ENCODE assay signal across 7 mouse cellular contexts in genomic region chr1:92840231-92840890, GRCm38 (mm10). TPM values are rescaled to one million over a fixed set of nuclear protein-coding genes. Genes with fewer than 3 reads are reported as not detected.
DNase-seq lines count a peak whose midpoint lies in the region; ATAC-seq and TF ChIP-seq lines count a peak whose summit lies in the region.

No protein-coding gene starts in this region.

- peak; percentile 50; the same call in 1 of the 2 replicates for ATAC-seq in hindbrain, postnatal 0 days
- no peak for ATAC-seq in hindbrain, embryonic 16.5 days
- no peak for ATAC-seq in hindbrain, embryonic 12.5 days (ENCODE audit: low FRiP score)

- H3K36me3 ChIP-seq in hindbrain, postnatal 0 days (ENCODE audit: insufficient read depth, low read length) = no peaks in the 10 kb centered on the region
- 0 out of 2 replicates have a peak, but pooled peaks cover 5% of the 10 kb centered on the region for H3K36me3 ChIP-seq in hindbrain, embryonic 16.5 days (ENCODE audit: control insufficient read depth, insufficient read depth, low read length)
- H3K36me3 ChIP-seq in MEL (ENCODE audit: control insufficient read depth in 1 of 2, insufficient read depth in 2 of 2, low read length in 2 of 2) = no peaks in the 10 kb centered on the region
- peaks cover 8% of the 10 kb centered on the region for H3K36me3 ChIP-seq in hindbrain, embryonic 12.5 days

- no peak for TF ChIP-seq RAD21 in MEL (IDR thresholded peaks at IDR 0.05; ENCODE audit: low read depth, low read length)

- no peak overlapping the region for H3K4me3 ChIP-seq in hindbrain, postnatal 0 days (ENCODE audit: low read length)
- no peak overlapping the region for H3K4me3 ChIP-seq in hindbrain, embryonic 16.5 days (ENCODE audit: low read length)
- no peak overlapping the region for H3K4me3 ChIP-seq in MEL (ENCODE audit: control insufficient read depth in 1 of 2, insufficient read depth in 1 of 2, low read depth in 2 of 2, low read length in 2 of 2)
- no peak overlapping the region for H3K4me3 ChIP-seq in hindbrain, embryonic 12.5 days

- H3K9me3 ChIP-seq in hindbrain, postnatal 0 days (ENCODE audit: low read length) = no peaks in the 10 kb centered on the region
- no peaks in the 10 kb centered on the region for H3K9me3 ChIP-seq in hindbrain, embryonic 16.5 days (ENCODE audit: control insufficient read depth, low read length)
- no peaks in the 10 kb centered on the region for H3K9me3 ChIP-seq in MEL (replicated peaks; ENCODE audit: insufficient read depth, low read length)
- H3K9me3 ChIP-seq in hindbrain, embryonic 12.5 days (replicated peaks) = no peaks in the 10 kb centered on the region

- H3K27ac ChIP-seq in hindbrain, postnatal 0 days = no peak overlapping the region
- H3K27ac ChIP-seq in hindbrain, embryonic 16.5 days (ENCODE audit: low read depth, low read length) = no peak overlapping the region
- H3K27ac ChIP-seq in MEL (ENCODE audit: control insufficient read depth, low read depth, low read length) = no peak overlapping the region
- H3K27ac ChIP-seq in hindbrain, embryonic 12.5 days = no peak overlapping the region

- no peak overlapping the region for H3K4me2 ChIP-seq in hindbrain, postnatal 0 days (ENCODE audit: low read depth, low read length)
- no peak overlapping the region for H3K4me2 ChIP-seq in hindbrain, embryonic 16.5 days (ENCODE audit: low read length)
- no peak overlapping the region for H3K4me2 ChIP-seq in hindbrain, embryonic 12.5 days (replicated peaks)

- DNase-seq in hindbrain, postnatal 0 days (ENCODE audit: low spot score) = peak; percentile 69
- DNase-seq in 3T3-L1 (ENCODE audit: low read depth, low spot score) (peak; percentile 63), MEL (ENCODE audit: low read depth, low spot score) (no peak)
- DNase-seq in cerebellum, adult 9-11 months = peak; percentile 69
- DNase-seq in spleen, adult 12 weeks (ENCODE audit: low spot score) = no peak

- H3K79me2 ChIP-seq in MEL (ENCODE audit: control insufficient read depth, insufficient read depth, low read length, poor library complexity) = no peaks in the 10 kb centered on the region

- no peak for TF ChIP-seq POLR2A in MEL (IDR thresholded peaks at IDR 0.05; ENCODE audit: control insufficient read depth in 1 of 2, insufficient read depth in 1 of 2, low read depth in 1 of 2, low read length in 2 of 2, poor library complexity in 1 of 2)

- peak; percentile 72 for TF ChIP-seq CTCF in hindbrain, postnatal 0 days (IDR thresholded peaks at IDR 0.05; ENCODE audit: low read depth)
- no peak for TF ChIP-seq CTCF in MEL (IDR thresholded peaks at IDR 0.05 in 2 of 3, conservative IDR thresholded peaks at IDR 0.05 in 1 of 3; ENCODE audit: control insufficient read depth in 1 of 3, insufficient read depth in 1 of 3, low read depth in 2 of 3, low read length in 3 of 3, poor library complexity in 1 of 3, severe bottlenecking in 1 of 3)

- TF ChIP-seq EP300 in MEL (IDR thresholded peaks at IDR 0.05; ENCODE audit: low read depth in 1 of 2, low read length in 2 of 2) = no peak

- no peak overlapping the region for H3K9ac ChIP-seq in hindbrain, postnatal 0 days (replicated peaks; ENCODE audit: low read length)
- no peak overlapping the region for H3K9ac ChIP-seq in hindbrain, embryonic 16.5 days (ENCODE audit: low read depth, low read length)
- no peak overlapping the region for H3K9ac ChIP-seq in MEL (ENCODE audit: control insufficient read depth, low read depth, low read length, poor library complexity, severe bottlenecking)
- H3K9ac ChIP-seq in hindbrain, embryonic 12.5 days = no peak overlapping the region

- WGBS in hindbrain, postnatal 0 days = 72% methylated on average over 8 of the region's 8 CpGs
- WGBS in hindbrain, embryonic 16.5 days = 83% methylated on average over 8 of the region's 8 CpGs
- WGBS in hindbrain, embryonic 12.5 days = 84% methylated on average over 8 of the region's 8 CpGs

- H3K4me1 ChIP-seq in hindbrain, postnatal 0 days (ENCODE audit: insufficient read depth, low read length) = peaks cover 3% of the 10 kb centered on the region; the same call in 1 of the 2 replicates
- H3K4me1 ChIP-seq in hindbrain, embryonic 16.5 days (ENCODE audit: control insufficient read depth, insufficient read depth, low read depth, low read length) = peaks cover 11% of the 10 kb centered on the region
- H3K4me1 ChIP-seq in MEL (ENCODE audit: control insufficient read depth in 1 of 2, insufficient read depth in 2 of 2, low read length in 2 of 2) = no peaks in the 10 kb centered on the region
- peaks cover 11% of the 10 kb centered on the region for H3K4me1 ChIP-seq in hindbrain, embryonic 12.5 days

- no peaks in the 10 kb centered on the region for H3K27me3 ChIP-seq in hindbrain, postnatal 0 days (ENCODE audit: insufficient read depth, low read length)
- H3K27me3 ChIP-seq in hindbrain, embryonic 16.5 days (replicated peaks; ENCODE audit: control insufficient read depth, insufficient read depth, low read length) = no peaks in the 10 kb centered on the region
- H3K27me3 ChIP-seq in MEL (ENCODE audit: control insufficient read depth in 1 of 2, insufficient read depth in 2 of 2, low read length in 2 of 2) = no peaks in the 10 kb centered on the region
- no peaks in the 10 kb centered on the region for H3K27me3 ChIP-seq in hindbrain, embryonic 12.5 days

TF ChIP-seq in MEL, 35 proteins besides CTCF, POLR2A, EP300 and RAD21:
- TF ChIP-seq ZKSCAN1 (IDR thresholded peaks at IDR 0.05; ENCODE audit: low read depth, low read length) (0 out of 2 replicates have a peak, but pooled peaks have one; percentile 48), TBP (IDR thresholded peaks at IDR 0.05; ENCODE audit: low read depth, low read length) (no peak)

RNA-seq across cellular contexts. Expression of gene Gpc1, which starts 8.9 kb away (rescaled TPM):
- 196 and 215 TPM in 2 replicates for total RNA-seq in hindbrain, postnatal 0 days (2014; rRNA removed)
- polyA plus RNA-seq in hindbrain, postnatal 0 days (2015; fragmentation: Nextera tagmentation; extraction: Ambion mirVana) = 55.5 and 57.8 TPM in 2 replicates
- polyA plus RNA-seq in hindbrain, embryonic 16.5 days (2015; fragmentation: Nextera tagmentation; extraction: Ambion mirVana) = 57.2 and 65.4 TPM in 2 replicates
- total RNA-seq in MEL (2012; rRNA removed) = 0.16 and 0.23 TPM in 2 replicates
- 1 to 10 TPM in 1 of 2 experiments, not detected in 1; 3.6 TPM for polyA plus RNA-seq in MEL (2012; ENCODE audit: insufficient read depth in 1 of 2, insufficient read length in 2 of 2, low read depth in 1 of 2, low replicate concordance in 2 of 2, missing spikeins in 1 of 2)
- 79.8 and 80.2 TPM in 2 replicates for polyA plus RNA-seq in hindbrain, embryonic 12.5 days (2016; fragmentation: Nextera tagmentation; extraction: Ambion mirVana)

Comparison
In these comparisons a context has a peak if more than half of its experiments do, and no peak if none do; other contexts are left out.
1. DNase-seq: peak in hindbrain, postnatal 0 days (single experiment), 3T3-L1 (single experiment) and cerebellum, adult 9-11 months (single experiment); none in MEL (single experiment) and spleen, adult 12 weeks (single experiment).
2. RNA of gene Gpc1, which starts 8.9 kb away (polyA plus RNA-seq): 79.8 to 80.2 TPM in hindbrain, embryonic 12.5 days, 55.5 to 57.8 TPM in hindbrain, postnatal 0 days and 57.2 to 65.4 TPM in hindbrain, embryonic 16.5 days; 3.6 TPM in MEL; every median in the first group is over 10 times any median in the second.